Mouse (Mus musculus) megakaryocyte, embryonic 14.5 days (primary cell): ENCODE measurements at regions not wholly inside any gene's neighbourhood (a gene's known extent, or its start where the extent isn't known, plus 50 kb on each side); places are given as distances from the start of the nearest gene placed in this dataset.

Experiments
- H3K27me3 ChIP-seq: replicated peaks from 2 replicates; pipeline ENCODE3; 2012; ENCODE audit warnings: inconsistent platforms
- H3K36me3 ChIP-seq: replicated peaks from 2 replicates; pipeline ENCODE3; 2012; ENCODE audit warnings: low read length, inconsistent platforms, mixed read lengths
- H3K4me1 ChIP-seq: 2 replicates; pipeline ENCODE4 v1.6.1; 2012; ENCODE audit warnings: inconsistent platforms
- H3K4me3 ChIP-seq: replicated peaks from 2 replicates; pipeline ENCODE3; 2012; ENCODE audit warnings: moderate library complexity, mild to moderate bottlenecking, inconsistent platforms
- H3K9me3 ChIP-seq: 2 replicates; pipeline ENCODE4 v1.6.1; 2012; ENCODE audit warnings: inconsistent platforms
- FLI1 ChIP-seq: IDR thresholded peaks from 2 replicates; pipeline ENCODE4 v1.6.1; 2012; ENCODE audit warnings: low read length, inconsistent platforms, mixed read lengths
- GATA1 ChIP-seq: IDR thresholded peaks from 3 replicates; pipeline ENCODE4 v1.6.1; 2012; ENCODE audit warnings: mixed read lengths, low read length, inconsistent platforms, borderline replicate concordance

DNA sequence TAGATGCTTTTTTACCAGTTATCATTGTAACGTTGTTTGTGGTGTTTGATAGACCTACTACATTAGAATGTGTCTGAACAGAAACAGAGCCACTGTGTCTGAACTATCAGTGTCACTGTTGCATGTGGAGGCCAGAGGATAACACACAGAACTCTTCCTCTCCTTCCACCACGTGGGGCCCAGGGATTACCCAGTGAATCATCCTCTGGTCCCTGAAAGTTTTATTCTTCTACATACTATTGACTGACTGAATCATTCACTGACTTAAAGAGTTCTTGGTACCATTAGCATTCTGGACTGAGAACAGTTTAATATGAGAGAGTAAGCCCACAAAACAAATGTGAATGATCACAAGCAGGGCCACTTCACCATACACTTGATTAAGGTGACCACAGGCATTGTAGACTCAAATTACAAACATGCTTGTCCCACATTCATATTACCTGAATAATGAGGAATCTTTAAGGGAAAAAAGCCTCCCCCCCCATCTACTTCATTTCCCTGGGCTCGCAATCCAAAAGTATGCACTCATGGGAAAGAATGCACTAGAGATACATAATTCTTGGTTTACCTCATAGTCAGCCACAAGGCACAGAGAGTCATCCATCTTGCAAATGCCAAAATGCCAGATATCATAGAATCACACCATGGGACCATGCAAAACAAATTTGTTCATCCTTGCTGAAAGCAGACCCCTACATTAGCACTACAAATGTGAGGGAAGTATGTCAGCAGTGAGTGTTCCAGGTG, 68.1 kb upstream of the Tnfsf11 start:
- no peaks in the 10 kb centered on the region for H3K36me3 ChIP-seq
- TF ChIP-seq FLI1 (no peak), GATA1 (no peak)
- peaks cover 14% of the 10 kb centered on the region; the same call in 1 of the 2 replicates for H3K9me3 ChIP-seq
- no peak overlapping the region for H3K4me3 ChIP-seq
- H3K4me1 ChIP-seq: no peaks in the 10 kb centered on the region
- peaks cover 3% of the 10 kb centered on the region for H3K27me3 ChIP-seq

DNA sequence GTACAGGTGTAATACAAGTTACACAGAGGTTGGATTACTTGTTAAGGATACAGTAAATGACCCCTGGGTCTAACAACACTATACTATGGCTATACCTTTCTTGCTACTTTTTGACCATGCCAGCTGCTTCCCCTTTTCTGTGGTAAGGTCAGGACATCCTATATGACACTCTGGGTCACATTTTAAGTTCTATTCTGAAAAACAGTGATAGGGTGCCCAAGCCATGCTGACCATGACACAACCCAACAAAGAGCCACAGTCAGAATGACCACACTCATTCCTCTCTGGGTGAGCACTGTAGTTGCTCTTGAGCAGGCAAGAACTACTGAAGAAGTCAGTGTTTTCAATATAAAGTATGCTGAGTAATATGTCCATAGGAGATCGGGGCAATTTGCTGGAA, 64.3 kb upstream of the Tnfsf11 start:
- TF ChIP-seq FLI1 (no peak), GATA1 (no peak)
- H3K4me3 ChIP-seq: no peak overlapping the region
- peaks cover 14% of the 10 kb centered on the region; the same call in 1 of the 2 replicates for H3K9me3 ChIP-seq
- H3K4me1 ChIP-seq: no peaks in the 10 kb centered on the region
- H3K36me3 ChIP-seq: no peaks in the 10 kb centered on the region
- peaks cover 3% of the 10 kb centered on the region for H3K27me3 ChIP-seq

DNA sequence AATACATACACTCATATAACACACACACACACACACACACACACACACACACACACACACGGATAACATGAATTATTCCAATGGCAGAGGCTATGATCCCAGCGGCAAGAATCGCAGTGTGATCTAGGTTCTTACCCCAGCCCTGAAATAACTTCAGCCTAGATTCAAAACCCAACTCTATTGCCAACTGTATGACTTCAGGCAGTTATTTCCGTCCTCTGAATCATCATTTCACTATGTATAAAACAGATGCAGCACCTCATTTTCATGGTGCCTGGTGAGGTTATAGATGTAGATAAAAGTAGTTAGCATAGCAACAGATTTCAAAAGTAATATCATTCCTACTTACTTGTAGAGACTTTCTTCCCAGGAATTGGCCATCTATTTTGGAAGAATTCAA, 61.0 kb upstream of the Tnfsf11 start:
- Histone ChIP-seq H3K4me1 (no peaks in the 10 kb centered on the region), H3K27me3 (peaks cover 3% of the 10 kb centered on the region), H3K4me3 (no peak overlapping the region), H3K36me3 (no peaks in the 10 kb centered on the region), H3K9me3 (peaks cover 6% of the 10 kb centered on the region; the same call in 1 of the 2 replicates)
- TF ChIP-seq FLI1 (no peak), GATA1 (no peak)

DNA sequence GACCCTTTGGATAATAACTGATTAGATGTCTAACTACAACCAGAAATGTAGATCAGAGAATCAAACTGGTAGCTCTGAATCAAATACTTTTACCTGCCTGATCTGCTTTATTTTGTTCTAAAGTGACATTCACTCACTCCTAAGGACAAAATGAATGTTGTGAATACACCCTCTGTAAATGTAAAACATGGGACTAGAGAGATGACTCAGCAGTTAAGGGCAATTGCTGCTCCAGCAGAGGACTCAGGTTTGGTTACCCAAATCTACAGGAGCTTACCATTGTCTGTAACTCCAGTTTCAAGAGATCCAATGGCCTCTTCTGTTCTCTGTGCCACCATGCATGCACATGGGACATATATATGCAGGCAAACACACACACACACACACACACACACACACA, 57.0 kb upstream of the Tnfsf11 start:
- Histone ChIP-seq H3K27me3 (no peaks in the 10 kb centered on the region), H3K4me1 (no peaks in the 10 kb centered on the region), H3K9me3 (no peaks in the 10 kb centered on the region), H3K4me3 (no peak overlapping the region), H3K36me3 (no peaks in the 10 kb centered on the region)
- TF ChIP-seq GATA1: no peak
- TF ChIP-seq FLI1: no peak

DNA sequence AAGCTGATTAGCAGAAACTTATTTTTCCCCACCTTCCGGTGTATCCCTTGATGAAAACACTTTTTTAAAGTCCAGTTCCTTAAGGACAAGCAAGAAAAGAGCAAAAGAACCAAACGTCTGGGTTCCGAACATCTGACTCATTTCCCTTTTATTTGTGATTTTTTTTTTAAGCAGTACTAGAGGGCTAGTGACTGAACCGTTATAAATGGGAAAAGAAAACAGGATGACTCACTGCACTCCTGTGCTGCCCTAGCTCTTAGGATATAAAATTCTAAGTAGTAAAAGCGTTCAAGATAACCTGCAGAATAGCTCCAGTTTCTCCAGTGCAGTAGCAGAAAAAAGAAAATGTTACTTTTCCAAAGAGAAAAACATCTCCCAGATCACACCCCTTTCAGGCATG, 55.3 kb upstream of the Tnfsf11 start:
- no peaks in the 10 kb centered on the region for H3K36me3 ChIP-seq
- no peaks in the 10 kb centered on the region for H3K27me3 ChIP-seq
- no peak for TF ChIP-seq GATA1
- TF ChIP-seq FLI1: no peak
- H3K4me1 ChIP-seq: no peaks in the 10 kb centered on the region
- no peaks in the 10 kb centered on the region for H3K9me3 ChIP-seq
- no peak overlapping the region for H3K4me3 ChIP-seq
